Mouse (Mus musculus) brain, adult 2 months (tissue): ENCODE results near the gene Dolpp1.

Experiments
- DNase-seq: peaks from one replicate; pipeline ENCODE4 v3.0.0; 2011; ENCODE audit warnings: low read depth, low spot score

Gene Dolpp1

DNA sequence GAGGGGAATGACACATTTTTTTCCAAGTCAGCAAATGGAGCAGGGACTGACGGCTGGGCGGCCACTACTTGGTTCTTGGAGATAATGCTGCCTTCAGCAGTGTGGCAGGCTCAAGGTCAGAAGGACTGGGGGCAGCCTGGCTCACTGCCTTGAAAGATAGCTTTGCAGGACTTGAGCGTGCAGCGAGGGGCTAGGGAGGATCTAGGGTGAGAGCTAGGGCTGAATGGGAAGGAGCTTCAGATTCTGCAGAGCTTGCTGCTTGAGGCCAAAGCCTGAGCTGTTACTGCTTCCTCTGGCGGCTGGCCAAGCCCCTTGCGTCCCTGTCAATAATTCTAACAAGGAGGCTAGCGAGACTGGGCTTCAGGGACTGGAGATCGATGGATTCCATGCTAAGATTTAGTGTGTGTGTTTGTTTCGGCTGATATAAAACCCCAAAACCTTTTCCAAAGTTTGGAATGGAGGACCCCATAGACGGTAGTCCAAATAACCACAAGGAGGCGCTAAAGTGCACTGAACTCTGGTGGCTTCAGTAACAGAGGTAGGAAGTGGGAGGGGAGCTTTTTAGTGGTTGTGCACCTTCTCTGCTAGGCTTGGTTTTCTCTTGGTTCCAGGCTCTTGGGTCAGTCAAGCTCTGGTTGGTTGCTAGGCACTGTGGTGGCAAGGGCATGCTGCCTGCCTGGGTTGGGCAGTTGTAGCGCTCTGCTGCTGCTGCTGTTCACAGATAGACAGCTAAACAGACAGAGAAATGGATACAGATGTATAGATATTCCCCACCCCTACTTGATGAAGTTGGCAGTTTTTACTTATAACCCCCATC is 48.9 kb downstream of the Dolpp1 start:
- peak; percentile 90 for DNase-seq

DNA sequence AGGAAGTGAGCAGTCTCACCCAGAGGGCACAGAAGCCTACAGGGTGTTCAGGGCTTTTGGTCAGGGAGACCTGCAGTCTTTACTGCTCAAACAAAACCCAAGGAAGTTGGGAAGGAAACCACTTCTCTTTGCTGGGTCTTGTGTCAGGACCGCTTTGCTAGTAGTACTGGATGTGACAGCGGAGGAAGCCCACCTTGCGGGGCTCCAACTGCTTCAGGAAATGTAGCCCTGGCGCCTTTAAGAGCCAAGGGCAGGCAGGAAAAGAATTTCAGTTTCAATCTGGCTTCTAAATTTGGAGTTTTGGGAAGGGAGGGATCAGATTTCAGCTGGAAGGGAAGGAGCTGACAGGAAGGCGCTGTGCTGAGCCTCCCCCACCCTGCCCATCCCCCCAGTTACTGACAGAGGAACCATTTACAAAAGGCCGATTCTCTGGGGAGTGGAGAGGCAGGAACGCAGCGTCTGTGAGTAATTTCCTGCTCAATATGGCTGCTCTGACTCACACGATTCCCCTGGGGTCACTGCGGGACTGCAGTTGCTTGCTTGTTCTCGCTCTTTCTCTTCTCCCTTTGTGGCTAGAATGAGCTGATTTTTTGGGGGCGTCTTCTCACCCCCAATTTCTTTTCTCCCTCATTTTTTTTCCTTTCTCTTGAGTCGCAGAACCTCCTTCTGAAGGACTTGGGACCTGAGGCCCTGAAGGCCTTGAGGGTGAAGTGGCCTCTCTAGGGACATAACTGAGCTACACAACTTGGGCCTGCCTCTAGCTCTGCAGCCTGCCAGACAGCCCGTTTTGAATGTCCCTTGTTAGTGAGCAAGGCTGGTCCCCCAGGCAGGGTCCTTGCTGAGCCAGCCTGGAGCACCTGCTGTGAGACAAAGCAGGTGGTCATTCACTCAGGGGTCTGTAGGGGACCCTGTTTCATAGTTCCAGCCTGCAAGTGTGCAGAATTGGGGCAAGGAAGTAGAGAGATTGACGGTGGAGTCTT is 49.8 kb downstream of the Dolpp1 start:
- peak; percentile 98 for DNase-seq

DNA sequence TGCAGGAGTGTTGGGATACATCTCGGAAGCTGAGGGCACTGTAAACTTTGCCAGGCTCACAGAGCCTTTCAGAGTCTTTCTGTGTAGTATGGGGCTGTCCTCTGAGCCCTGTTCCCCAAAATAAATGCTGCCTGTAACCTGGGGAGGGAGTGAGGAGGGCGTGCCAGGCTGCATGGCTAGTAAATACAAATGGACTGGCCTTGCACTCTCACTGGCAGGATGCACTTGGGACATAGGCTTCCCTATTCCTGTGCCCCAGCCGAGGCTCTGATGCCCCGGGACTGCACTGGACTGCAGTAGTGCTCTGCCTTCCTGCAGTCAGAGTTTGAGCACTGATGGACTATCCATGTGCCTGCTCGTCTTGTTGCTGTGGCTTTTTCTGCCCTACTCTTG is 50.4 kb downstream of the Dolpp1 start:
- no peak for DNase-seq

DNA sequence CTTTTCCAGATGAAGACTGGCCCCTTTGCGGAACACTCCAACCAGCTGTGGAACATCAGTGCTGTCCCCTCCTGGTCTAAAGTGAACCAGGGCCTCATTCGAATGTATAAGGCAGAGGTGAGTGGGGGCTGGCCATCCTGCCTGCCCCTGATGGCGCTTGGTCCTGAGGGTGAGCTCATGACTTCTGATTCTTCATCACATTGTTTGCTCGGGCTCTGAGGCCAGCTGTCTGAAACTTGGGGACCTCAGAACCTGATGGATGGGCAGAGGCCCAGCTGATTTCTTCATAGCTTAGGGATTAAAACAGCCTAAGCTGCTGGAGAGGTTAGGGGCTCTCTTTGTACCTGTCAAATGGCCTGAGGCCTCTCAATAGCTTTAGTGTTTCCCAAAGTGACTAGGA is 51.2 kb downstream of the Dolpp1 start:
- DNase-seq = no peak

DNA sequence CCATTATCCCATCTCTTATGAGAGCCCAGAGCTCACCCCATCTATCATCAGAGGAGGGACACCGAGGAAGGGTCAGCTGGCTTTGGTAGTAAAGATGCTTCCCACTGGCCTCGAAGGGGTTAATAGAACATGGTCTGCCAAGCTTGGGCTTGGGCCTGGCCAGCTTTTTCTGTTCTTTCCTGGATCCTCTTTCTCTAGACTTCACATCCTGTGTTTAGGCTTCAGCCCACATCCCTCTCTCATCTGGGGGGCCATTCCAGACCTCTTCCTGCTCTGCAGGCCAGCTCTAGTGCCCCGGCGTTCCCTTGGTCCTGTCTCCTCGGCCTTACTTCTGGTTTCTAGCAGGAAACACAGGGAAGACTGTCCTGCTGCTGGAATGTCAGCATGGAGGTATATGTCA is 52.0 kb downstream of the Dolpp1 start:
- DNase-seq = no peak

DNA sequence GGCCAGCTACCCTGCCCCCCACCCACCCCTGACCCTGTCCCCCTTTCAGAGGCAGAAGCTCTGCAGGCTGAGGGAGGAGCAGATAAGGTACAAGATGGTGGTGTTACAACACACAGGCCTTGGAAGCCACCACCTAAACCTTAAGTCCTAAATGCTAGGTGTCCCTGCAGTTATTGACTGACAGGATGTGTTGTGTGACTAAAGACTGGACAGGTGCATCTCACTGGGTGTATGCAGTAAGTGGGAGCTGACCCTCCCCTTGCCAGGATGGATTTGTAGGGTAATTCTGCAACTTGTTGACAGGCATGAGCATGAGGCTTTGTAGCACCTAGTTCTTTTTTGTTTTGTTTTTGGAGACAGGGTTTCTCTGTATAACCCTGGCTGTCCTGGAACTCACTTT is 52.4 kb downstream of the Dolpp1 start:
- DNase-seq = no peak

- no peak for DNase-seq
These were observed 53.3 kb downstream of the Dolpp1 start for GRCm38 (mm10) chr2:30445312-30445711.

- peak; percentile 65 for DNase-seq
These were observed 55.1 kb downstream of the Dolpp1 start for GRCm38 (mm10) chr2:30446891-30447826.

DNA sequence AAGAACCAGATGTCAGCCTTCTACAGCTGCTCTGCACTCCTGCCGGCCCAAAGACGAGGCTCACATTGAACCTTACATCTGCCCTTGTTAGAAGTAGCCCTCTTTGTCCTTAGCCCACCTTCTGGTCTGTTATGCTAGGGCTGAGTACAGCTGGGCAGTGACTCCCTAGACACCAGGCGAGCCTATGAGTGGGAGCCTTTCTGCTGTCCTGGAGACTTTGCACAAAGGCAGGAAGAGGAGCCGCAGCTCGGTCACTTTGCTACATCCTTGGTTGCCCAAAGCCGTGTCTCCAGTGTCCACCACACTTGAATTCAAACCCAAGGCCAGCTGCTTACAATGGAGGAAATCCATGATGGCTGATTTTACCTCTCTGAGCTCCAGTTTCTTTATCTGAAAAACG is 56.3 kb downstream of the Dolpp1 start:
- DNase-seq = no peak
